Mouse (Mus musculus) layer of hippocampus, postnatal 10 days (tissue): ENCODE data around the gene Wnk2. TPM values are rescaled to one million over a fixed set of nuclear protein-coding genes. Genes with fewer than 3 reads are reported as not detected.

Experiments used
- DNase-seq, 2 experiments: peaks; one replicate each; pipeline ENCODE4 v3.0.0; 2021; ENCODE audit warnings: low spot score in 2 of 2
- long read RNA-seq: library from polyadenylated mRNA; stranded (forward); transcript quantifications from one replicate; pipeline ENCODE4 v2.0.0, GENCODE M21; 2023
- total RNA-seq, 2 experiments: library from RNA; stranded (reverse); gene quantifications; 2 replicates each; pipeline ENCODE4 v1.2.3; 2021

Wnk2 gene
- total RNA-seq, result 10 to 100 TPM; 88.6 to 98.8 TPM
- long read RNA-seq, partial matches to known transcripts, result 20 of 28 reads
- long read RNA-seq, other reads (novel, unspliced or antisense), result 8 of 28 reads

GRCm38 (mm10) chr13:49147858-49148226, at the start of gene Wnk2:
Wnk2 (minus strand) TSS chr13:49148014.
- peak; percentile 75 to 88 for DNase-seq

GRCm38 (mm10) chr13:49196766-49197165, 49.0 kb upstream of the Wnk2 start:
- DNase-seq, result peak; percentile 49 to 55

- no peak for DNase-seq
Measured at GRCm38 (mm10) chr13:49196211-49196610, 48.4 kb upstream of the Wnk2 start.

GRCm38 (mm10) chr13:49195651-49196050, 47.8 kb upstream of the Wnk2 start:
- no peak for DNase-seq

- DNase-seq, result no peak
Measured at GRCm38 (mm10) chr13:49194811-49195210, 47.0 kb upstream of the Wnk2 start.

GRCm38 (mm10) chr13:49193650-49194049, 45.8 kb upstream of the Wnk2 start:
- no peak for DNase-seq

GRCm38 (mm10) chr13:49192156-49192855, 44.5 kb upstream of the Wnk2 start:
- DNase-seq, result no peak

GRCm38 (mm10) chr13:49191673-49192035, 43.8 kb upstream of the Wnk2 start:
- DNase-seq, result no peak

- DNase-seq, result no peak
Measured at GRCm38 (mm10) chr13:49190876-49191672, 43.3 kb upstream of the Wnk2 start.

- DNase-seq, result no peak
Measured at GRCm38 (mm10) chr13:49189970-49190870, 42.4 kb upstream of the Wnk2 start.

GRCm38 (mm10) chr13:49188966-49189360, 41.1 kb upstream of the Wnk2 start:
- DNase-seq, result no peak

- DNase-seq, result no peak
Measured at GRCm38 (mm10) chr13:49188219-49188965, 40.6 kb upstream of the Wnk2 start.

GRCm38 (mm10) chr13:49187288-49188218, 39.7 kb upstream of the Wnk2 start, which contains the start of gene Ninj1:
Ninj1 (plus strand) TSS chr13:49187485.
- peak; percentile 73 to 82 for DNase-seq

- no peak for DNase-seq
Measured at GRCm38 (mm10) chr13:49186798-49187287, 39.0 kb upstream of the Wnk2 start.

- no peak for DNase-seq
Measured at GRCm38 (mm10) chr13:49183646-49184045, 35.8 kb upstream of the Wnk2 start.

- no peak for DNase-seq
Measured at GRCm38 (mm10) chr13:49183161-49183560, 35.3 kb upstream of the Wnk2 start.

GRCm38 (mm10) chr13:49181411-49181984, 33.7 kb upstream of the Wnk2 start:
- DNase-seq, result no peak

- DNase-seq, result no peak
Measured at GRCm38 (mm10) chr13:49180691-49181090, 32.9 kb upstream of the Wnk2 start.

- DNase-seq, result no peak
Measured at GRCm38 (mm10) chr13:49180274-49180673, 32.5 kb upstream of the Wnk2 start.
